Mouse (Mus musculus): ENCODE data around the gene Nup35.

GRCm38 (mm10) chr2:80639398-80639797 lies 22.4 kb downstream of the Nup35 start:
- no peak for TF ChIP-seq CTCF (IDR thresholded peaks at IDR 0.05; ENCODE audit: control insufficient read depth, insufficient read depth, insufficient replicate concordance, low read depth, low read length)
- no peak for TF ChIP-seq POLR2A (IDR thresholded peaks at IDR 0.05; ENCODE audit: control insufficient read depth, low read depth, low read length)

Data from testis, adult 2 months (tissue).